Mouse (Mus musculus) ES-E14 (cell line): Measurements from ENCODE around the gene Itgb4.

Source experiments
- CHD2 ChIP-seq: IDR thresholded peaks from 2 replicates; pipeline ENCODE4 v1.6.1; 2014; ENCODE audit warnings: mild to moderate bottlenecking, low read depth, low read length, inconsistent platforms
- MAFK ChIP-seq: IDR thresholded peaks from 2 replicates; pipeline ENCODE4 v1.6.1; 2014; ENCODE audit warnings: mild to moderate bottlenecking, low read depth, low read length, inconsistent platforms; ENCODE audit not compliant: insufficient read depth
- ZC3H11A ChIP-seq: IDR thresholded peaks from 2 replicates; pipeline ENCODE4 v1.6.1; 2012; ENCODE audit warnings: low read depth, mild to moderate bottlenecking, inconsistent platforms, low read length, borderline replicate concordance
- ZNF384 ChIP-seq: IDR thresholded peaks from 2 replicates; pipeline ENCODE4 v1.6.1; 2012; ENCODE audit warnings: low read depth, low read length, inconsistent platforms

- TF ChIP-seq ZNF384 (no peak), ZC3H11A (no peak), CHD2 (no peak), MAFK (no peak)
Measured at GRCm38 (mm10) chr11:116025056-116025845, 50.7 kb downstream of the Itgb4 start.
